In the genomic region with DNA sequence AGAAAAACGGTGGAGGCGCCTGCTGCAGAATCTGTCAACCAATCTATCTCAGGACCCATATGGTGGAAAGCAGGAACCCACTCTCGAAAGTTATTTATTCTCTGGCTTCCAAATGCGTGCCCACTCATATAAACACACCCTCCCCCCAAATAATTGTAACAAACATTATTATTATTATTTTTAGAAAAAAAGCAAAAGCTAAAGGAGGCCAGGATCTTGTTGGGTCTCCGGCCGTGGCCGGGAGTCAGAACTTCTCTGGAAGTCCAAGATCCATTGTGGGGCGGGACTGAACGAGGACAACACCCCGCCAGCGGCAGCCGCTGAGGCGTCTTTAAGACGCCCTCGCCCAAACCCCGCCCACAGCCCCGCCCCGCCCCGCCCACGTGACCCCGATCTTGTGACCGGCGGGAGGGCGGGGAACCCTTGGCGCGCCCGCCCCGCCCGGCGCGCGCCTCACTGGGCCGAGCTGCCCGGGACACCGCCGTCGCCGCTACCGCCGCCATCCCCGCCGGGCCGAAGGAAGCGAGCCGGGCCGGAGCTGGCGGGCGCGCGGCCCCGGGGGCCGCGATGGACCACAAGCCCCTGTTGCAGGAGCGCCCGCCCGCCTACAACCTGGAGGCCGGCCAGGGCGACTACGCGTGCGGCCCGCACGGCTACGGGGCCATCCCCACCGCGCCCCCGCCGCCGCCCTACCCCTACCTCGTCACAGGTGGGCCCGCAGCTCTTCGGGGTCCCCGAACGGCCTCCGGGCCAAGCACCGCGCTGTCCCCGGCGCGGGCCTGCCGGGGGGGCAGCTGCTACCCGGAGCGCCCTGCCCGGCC, we compare ENCODE assay signal across 8 mouse cellular contexts. TPM values are rescaled to one million over a fixed set of nuclear protein-coding genes. Genes with fewer than 3 reads are reported as not detected.
A peak's percentile ranks its signal among the peaks of the same experiment; 100 is the strongest.
DNase-seq lines count a peak whose midpoint lies in the region; ATAC-seq lines count a peak whose summit lies in the region.

No protein-coding gene starts in this region.

- no peaks in the 10 kb centered on the region for H3K27me3 ChIP-seq in hindbrain, embryonic 15.5 days

- ATAC-seq in hindbrain, embryonic 15.5 days (ENCODE audit: low FRiP score, low read depth) = peak; percentile 74

- DNase-seq in ZHBTc4 (ENCODE audit: low read depth, low spot score) = peak; percentile 97
- peak; percentile 76 to 84 for DNase-seq in cerebellum, postnatal 36 days
- peak; percentile 70 to 78 for DNase-seq in frontal cortex, postnatal 36 days (ENCODE audit: low spot score in 2 of 2)
- peak; percentile 62 to 81 for DNase-seq in left cerebral cortex, adult 18-20 months (ENCODE audit: low spot score in 2 of 2)
- peak; percentile 89 to 94 for DNase-seq in lung, postnatal 4 days
- DNase-seq in retina, postnatal 1 day = peak; percentile 92
- peak; percentile 87 for DNase-seq in thymus, postnatal 4 days

- peaks cover 41% of the 10 kb centered on the region for H3K4me1 ChIP-seq in hindbrain, embryonic 15.5 days (replicated peaks)

- H3K4me3 ChIP-seq in hindbrain, embryonic 15.5 days = peak overlapping the region; percentile 83

- peak overlapping the region; percentile 87 for H3K9ac ChIP-seq in hindbrain, embryonic 15.5 days

- WGBS in hindbrain, embryonic 15.5 days = under 1% methylated on average over 59 of the region's 84 CpGs

- H3K27ac ChIP-seq in hindbrain, embryonic 15.5 days (replicated peaks) = peak overlapping the region; percentile 84

- no peaks in the 10 kb centered on the region for H3K36me3 ChIP-seq in hindbrain, embryonic 15.5 days

- H3K9me3 ChIP-seq in hindbrain, embryonic 15.5 days = no peaks in the 10 kb centered on the region

- H3K4me2 ChIP-seq in hindbrain, embryonic 15.5 days = peak overlapping the region; percentile 75

RNA-seq across cellular contexts. Expression of gene Bri3, which starts 10.8 kb away (rescaled TPM):
- polyA plus RNA-seq in hindbrain, embryonic 15.5 days (2015; fragmentation: Nextera tagmentation; extraction: Ambion mirVana) = 105 and 106 TPM in 2 replicates
- total RNA-seq in left cerebral cortex, adult 18-20 months (2021) = 10 to 100 TPM; 67.8 to 73.6 TPM

RNA-seq across cellular contexts. Expression of gene Tecpr1, which starts 31.6 kb away (rescaled TPM):
- polyA plus RNA-seq in hindbrain, embryonic 15.5 days (2015; fragmentation: Nextera tagmentation; extraction: Ambion mirVana) = 43.0 and 47.4 TPM in 2 replicates
- 10 to 100 TPM; 91.9 to 92.5 TPM for total RNA-seq in left cerebral cortex, adult 18-20 months (2021)

Comparison
In these comparisons a context has a peak if more than half of its experiments do, and no peak if none do; other contexts are left out.
1. Peak in every context shown above with its lines: DNase-seq, ATAC-seq, H3K4me3 ChIP-seq and H3K27ac ChIP-seq.